In genomic region chr6:127291937-127292336, GRCm38 (mm10) we compare ENCODE assay signal across 25 mouse cellular contexts.
"Had no signal": no experiment of that assay in that cellular context is flagged by ENCODE, and none has a peak within 500 bp of the region (broad histone marks: within the 10 kb centered on the region; RNA-seq: fewer than 3 reads in every experiment).

No protein-coding gene starts in this region.

- H3K4me3 ChIP-seq: heart, adult 2 months; heart, embryonic 13.5 days; heart, embryonic 15.5 days; hindbrain, embryonic 10.5 days; hindbrain, embryonic 13.5 days; hindbrain, embryonic 15.5 days; layer of hippocampus, adult 2 months; left cerebral cortex, adult 2 months; limb, embryonic 13.5 days; limb, embryonic 15.5 days; liver, embryonic 13.5 days; liver, embryonic 15.5 days had no signal

- H3K9ac ChIP-seq: heart, embryonic 13.5 days; heart, embryonic 15.5 days; hindbrain, embryonic 13.5 days; hindbrain, embryonic 15.5 days; limb, embryonic 13.5 days; limb, embryonic 15.5 days; liver, embryonic 13.5 days; liver, embryonic 15.5 days; liver, postnatal 0 days had no signal

- H3K36me3 ChIP-seq: heart, embryonic 13.5 days; heart, embryonic 15.5 days; hindbrain, embryonic 10.5 days; hindbrain, embryonic 13.5 days; hindbrain, embryonic 15.5 days; limb, embryonic 13.5 days; limb, embryonic 15.5 days; liver, embryonic 13.5 days; liver, embryonic 15.5 days had no signal

- ATAC-seq: hindbrain, postnatal 0 days; liver, postnatal 0 days had no signal

- H3K4me2 ChIP-seq: heart, embryonic 11.5 days; heart, embryonic 13.5 days; heart, embryonic 15.5 days; hindbrain, embryonic 13.5 days; hindbrain, embryonic 15.5 days; limb, embryonic 13.5 days; limb, embryonic 15.5 days; liver, embryonic 11.5 days; liver, embryonic 13.5 days; liver, embryonic 15.5 days had no signal

- H3K9me3 ChIP-seq: heart, embryonic 13.5 days; heart, embryonic 15.5 days; hindbrain, embryonic 10.5 days; hindbrain, embryonic 13.5 days; hindbrain, embryonic 15.5 days; limb, embryonic 13.5 days; limb, embryonic 15.5 days; liver, embryonic 13.5 days; liver, embryonic 15.5 days had no signal

- DNase-seq: gastrocnemius, postnatal 14 days; gastrocnemius, postnatal 36 days; heart, adult 11 months; heart, adult 2 months; heart, postnatal 4 days; kidney, adult 11 months; kidney, adult 2 months; kidney, postnatal 10 days; kidney, postnatal 25 days; kidney, postnatal 4 days; liver, embryonic 13.5 days; liver, postnatal 0 days had no signal

- H3K27ac ChIP-seq: heart, adult 2 months; heart, embryonic 13.5 days; heart, embryonic 15.5 days; hindbrain, embryonic 10.5 days; hindbrain, embryonic 13.5 days; hindbrain, embryonic 15.5 days; hindbrain, postnatal 0 days; layer of hippocampus, adult 2 months; left cerebral cortex, adult 2 months; limb, embryonic 13.5 days; limb, embryonic 15.5 days; liver, embryonic 13.5 days; liver, embryonic 15.5 days had no signal

- H3K4me1 ChIP-seq: heart, embryonic 15.5 days; hindbrain, embryonic 13.5 days; hindbrain, embryonic 15.5 days; liver, embryonic 13.5 days; liver, embryonic 15.5 days had no signal

- H3K27me3 ChIP-seq: hindbrain, embryonic 13.5 days; hindbrain, embryonic 15.5 days; limb, embryonic 13.5 days; limb, embryonic 15.5 days had no signal
